ENCODE assay signal across 11 mouse cellular contexts in genomic region chr14:121735678-121736077, GRCm38 (mm10).
DNase-seq lines count a peak whose midpoint lies in the region; ATAC-seq and TF ChIP-seq lines count a peak whose summit lies in the region.
"Had no signal": no experiment of that assay in that cellular context is flagged by ENCODE, and none has a peak within 500 bp of the region (broad histone marks: within the 10 kb centered on the region; RNA-seq: fewer than 3 reads in every experiment).

No protein-coding gene starts in this region.

- no peaks in the 10 kb centered on the region for H3K9me3 ChIP-seq in hindbrain, postnatal 0 days (ENCODE audit: low read length)
- H3K9me3 ChIP-seq in hindbrain, embryonic 14.5 days (ENCODE audit: control insufficient read depth, low read length), result no peaks in the 10 kb centered on the region
- H3K9me3 ChIP-seq in neural tube, embryonic 15.5 days (replicated peaks), result no peaks in the 10 kb centered on the region
- H3K9me3 ChIP-seq: embryonic facial prominence, embryonic 15.5 days; lung, embryonic 15.5 days had no signal

- H3K9ac ChIP-seq in hindbrain, postnatal 0 days (replicated peaks; ENCODE audit: low read length), result no peak overlapping the region
- H3K9ac ChIP-seq in hindbrain, embryonic 14.5 days, result no peak overlapping the region
- H3K9ac ChIP-seq in neural tube, embryonic 15.5 days (replicated peaks), result no peak overlapping the region
- H3K9ac ChIP-seq: embryonic facial prominence, embryonic 15.5 days; lung, embryonic 15.5 days had no signal

- no peak overlapping the region for H3K4me3 ChIP-seq in hindbrain, postnatal 0 days (ENCODE audit: low read length)
- no peak overlapping the region for H3K4me3 ChIP-seq in hindbrain, embryonic 14.5 days (replicated peaks; ENCODE audit: low read length)
- H3K4me3 ChIP-seq in neural tube, embryonic 15.5 days (replicated peaks), result no peak overlapping the region
- H3K4me3 ChIP-seq: embryonic facial prominence, embryonic 15.5 days; lung, embryonic 15.5 days had no signal

- no peaks in the 10 kb centered on the region for H3K36me3 ChIP-seq in hindbrain, postnatal 0 days (ENCODE audit: insufficient read depth, low read length)
- no peaks in the 10 kb centered on the region for H3K36me3 ChIP-seq in hindbrain, embryonic 14.5 days (replicated peaks; ENCODE audit: control insufficient read depth, insufficient read depth)
- no peaks in the 10 kb centered on the region for H3K36me3 ChIP-seq in neural tube, embryonic 15.5 days
- H3K36me3 ChIP-seq in splenic B cell, adult 2 months (ENCODE audit: control insufficient read depth, insufficient read depth, low read length, poor library complexity, severe bottlenecking), result no peaks in the 10 kb centered on the region
- H3K36me3 ChIP-seq: embryonic facial prominence, embryonic 15.5 days; lung, embryonic 15.5 days had no signal

- no peaks in the 10 kb centered on the region for H3K4me1 ChIP-seq in hindbrain, postnatal 0 days (ENCODE audit: insufficient read depth, low read length)
- 0 out of 2 replicates have a peak, but pooled peaks cover 10% of the 10 kb centered on the region for H3K4me1 ChIP-seq in hindbrain, embryonic 14.5 days (replicated peaks; ENCODE audit: control insufficient read depth, insufficient read depth, low read length)
- H3K4me1 ChIP-seq in neural tube, embryonic 15.5 days, result peaks cover 50% of the 10 kb centered on the region

- no peaks in the 10 kb centered on the region for H3K27me3 ChIP-seq in hindbrain, postnatal 0 days (ENCODE audit: insufficient read depth, low read length)
- no peaks in the 10 kb centered on the region for H3K27me3 ChIP-seq in hindbrain, embryonic 14.5 days (ENCODE audit: control insufficient read depth, insufficient read depth, low read length)
- H3K27me3 ChIP-seq in neural tube, embryonic 15.5 days (replicated peaks), result no peaks in the 10 kb centered on the region
- no peaks in the 10 kb centered on the region for H3K27me3 ChIP-seq in splenic B cell, adult 2 months (ENCODE audit: control insufficient read depth, insufficient read depth, low read length, poor library complexity, severe bottlenecking)
- H3K27me3 ChIP-seq: embryonic facial prominence, embryonic 15.5 days; lung, embryonic 15.5 days had no signal

- no peak for DNase-seq in hindbrain, postnatal 0 days (ENCODE audit: low spot score)
- no peak for DNase-seq in hindbrain, embryonic 14.5 days (ENCODE audit: low spot score)
- DNase-seq in neural tube, embryonic 10.5 days (ENCODE audit: extremely low spot score, low spot score), result no peak
- peak; percentile 76 for DNase-seq in ZHBTc4 (ENCODE audit: low read depth, low spot score)
- DNase-seq in splenic B cell, adult 2 months (ENCODE audit: low read depth, low spot score), result peak; percentile 54
- DNase-seq in spleen, adult 18-20 months, result no peak
- DNase-seq: right cerebral cortex, postnatal 25 days; thymus, postnatal 4 days had no signal

- TF ChIP-seq CTCF in hindbrain, postnatal 0 days (IDR thresholded peaks at IDR 0.05; ENCODE audit: low read depth), result peak; percentile 49

- ATAC-seq in hindbrain, postnatal 0 days, result no peak
- ATAC-seq in hindbrain, embryonic 14.5 days (ENCODE audit: low FRiP score), result no peak
- no peak for ATAC-seq in neural tube, embryonic 15.5 days (ENCODE audit: low FRiP score)

- H3K4me2 ChIP-seq in hindbrain, postnatal 0 days (ENCODE audit: low read depth, low read length), result peak overlapping the region; percentile 50; the same call in 1 of the 2 replicates
- H3K4me2 ChIP-seq in hindbrain, embryonic 14.5 days (replicated peaks), result no peak overlapping the region
- H3K4me2 ChIP-seq in neural tube, embryonic 15.5 days, result peak overlapping the region; percentile 49; the same call in 1 of the 2 replicates
- H3K4me2 ChIP-seq: embryonic facial prominence, embryonic 15.5 days; lung, embryonic 15.5 days had no signal

- 66% methylated on average over 7 of the region's 7 CpGs for WGBS in hindbrain, postnatal 0 days
- WGBS in hindbrain, embryonic 14.5 days, result 64% methylated on average over 7 of the region's 7 CpGs
- 62% methylated on average over 7 of the region's 7 CpGs for WGBS in neural tube, embryonic 15.5 days

- no peak overlapping the region for H3K27ac ChIP-seq in hindbrain, postnatal 0 days
- H3K27ac ChIP-seq in hindbrain, embryonic 14.5 days, result no peak overlapping the region
- H3K27ac ChIP-seq in neural tube, embryonic 15.5 days (replicated peaks), result no peak overlapping the region
- H3K27ac ChIP-seq: embryonic facial prominence, embryonic 15.5 days; lung, embryonic 15.5 days had no signal

Comparison
In these comparisons a context has a peak if more than half of its experiments do, and no peak if none do; other contexts are left out.
1. DNase-seq: peak in ZHBTc4 (single experiment) and splenic B cell, adult 2 months (single experiment); none in hindbrain, postnatal 0 days (single experiment), hindbrain, embryonic 14.5 days (single experiment), neural tube, embryonic 10.5 days (single experiment) and spleen, adult 18-20 months (0 of 2).